ENCODE assay signal across 16 mouse cellular contexts in genomic region chr6:93265164-93265563, GRCm38 (mm10).
"Had no signal": no experiment of that assay in that cellular context is flagged by ENCODE, and none has a peak within 500 bp of the region (broad histone marks: within the 10 kb centered on the region; RNA-seq: fewer than 3 reads in every experiment).

No protein-coding gene starts in this region.

- H3K4me3 ChIP-seq: neural tube, embryonic 12.5 days; neural tube, embryonic 13.5 days; neural tube, embryonic 15.5 days; stomach, embryonic 15.5 days had no signal

- H3K9me3 ChIP-seq: neural tube, embryonic 12.5 days; neural tube, embryonic 13.5 days; neural tube, embryonic 15.5 days; stomach, embryonic 15.5 days had no signal

- H3K4me1 ChIP-seq: neural tube, embryonic 12.5 days; neural tube, embryonic 13.5 days; neural tube, embryonic 15.5 days; stomach, embryonic 15.5 days had no signal

- H3K9ac ChIP-seq: neural tube, embryonic 12.5 days; neural tube, embryonic 13.5 days; neural tube, embryonic 15.5 days; stomach, embryonic 15.5 days had no signal

- H3K27ac ChIP-seq: neural tube, embryonic 12.5 days; neural tube, embryonic 13.5 days; neural tube, embryonic 15.5 days; stomach, embryonic 15.5 days had no signal

- H3K4me2 ChIP-seq: neural tube, embryonic 12.5 days; neural tube, embryonic 13.5 days; neural tube, embryonic 15.5 days; stomach, embryonic 15.5 days had no signal

- H3K27me3 ChIP-seq: neural tube, embryonic 12.5 days; neural tube, embryonic 13.5 days; neural tube, embryonic 15.5 days; stomach, embryonic 15.5 days had no signal

- H3K36me3 ChIP-seq: neural tube, embryonic 12.5 days; neural tube, embryonic 13.5 days; neural tube, embryonic 15.5 days; stomach, embryonic 15.5 days had no signal

- DNase-seq: retina, postnatal 1 day; right cerebral cortex, adult 18-20 months; right cerebral cortex, postnatal 14 days; right cerebral cortex, postnatal 25 days; right cerebral cortex, postnatal 4 days; spleen, adult 18-20 months; thymus, adult 18-20 months; thymus, adult 2 months; thymus, postnatal 14 days; thymus, postnatal 25 days; thymus, postnatal 36 days; thymus, postnatal 4 days had no signal
